Mouse (Mus musculus): ENCODE results near the gene Gna14. TPM values are rescaled to one million over a fixed set of nuclear protein-coding genes. Genes with fewer than 3 reads are reported as not detected.
A peak's percentile ranks its signal among the peaks of the same experiment; 100 is the strongest.

Gna14 gene
- total RNA-seq, 2 experiments from 2014 or later, result 0.27 to 0.67 TPM

GRCm38 (mm10) chr19:16593256-16593974 lies 157.9 kb downstream of the Gna14 start:
- no peak for DNase-seq

- DNase-seq, result no peak
Measured at GRCm38 (mm10) chr19:16593975-16594317, 158.4 kb downstream of the Gna14 start.

GRCm38 (mm10) chr19:16597216-16597615 lies 161.7 kb downstream of the Gna14 start:
- no peak for DNase-seq

GRCm38 (mm10) chr19:16598653-16599297 lies 163.2 kb downstream of the Gna14 start:
- peak; percentile 29 to 35 for DNase-seq

- peak; percentile 76 to 90 for DNase-seq
Measured at GRCm38 (mm10) chr19:16599298-16599970, 163.9 kb downstream of the Gna14 start.

- no peak for DNase-seq
Measured at GRCm38 (mm10) chr19:16602026-16602425, 166.5 kb downstream of the Gna14 start.

- no peak for DNase-seq
Measured at GRCm38 (mm10) chr19:16607634-16608033, 172.1 kb downstream of the Gna14 start.

- DNase-seq, result no peak
Measured at GRCm38 (mm10) chr19:16623154-16623553, 187.6 kb downstream of the Gna14 start.

GRCm38 (mm10) chr19:16624994-16625393 lies 189.4 kb downstream of the Gna14 start:
- no peak for DNase-seq

- DNase-seq, result no peak
Measured at GRCm38 (mm10) chr19:16625610-16626395, 190.2 kb downstream of the Gna14 start.

Measured in heart, adult 18-20 months (tissue).